Mouse (Mus musculus) kidney, embryonic 15.5 days (tissue): ENCODE results near the gene Gatad2a. TPM values are rescaled to one million over a fixed set of nuclear protein-coding genes. Genes with fewer than 3 reads are reported as not detected.

Source experiments
- ATAC-seq: fragments of 200-750 bp; cut with Nextera tagmentation; replicated peaks from 2 replicates; pipeline ENCODE4 v1.8.0; 2017; ENCODE audit warnings: moderate TSS enrichment; ENCODE audit not compliant: low FRiP score
- H3K27ac ChIP-seq: fragments of 300-500 bp; sonication (generic); 2 replicates; pipeline ENCODE4 v1.5.1; 2015; ENCODE audit warnings: mild to moderate bottlenecking, inconsistent platforms
- H3K27me3 ChIP-seq: fragments of 300-500 bp; sonication (generic); 2 replicates; pipeline ENCODE4 v1.6.1; 2015; ENCODE audit warnings: inconsistent platforms
- H3K36me3 ChIP-seq: fragments of 300-500 bp; sonication (generic); 2 replicates; pipeline ENCODE4 v1.6.1; 2015; ENCODE audit warnings: inconsistent platforms
- H3K4me1 ChIP-seq: fragments of 300-500 bp; sonication (generic); 2 replicates; pipeline ENCODE4 v1.6.1; 2015; ENCODE audit warnings: inconsistent platforms
- H3K4me2 ChIP-seq: fragments of 300-500 bp; sonication (generic); 2 replicates; pipeline ENCODE4 v1.6.1; 2015; ENCODE audit warnings: moderate library complexity, mild to moderate bottlenecking, inconsistent platforms
- H3K4me3 ChIP-seq: fragments of 300-500 bp; sonication (generic); replicated peaks from 2 replicates; pipeline ENCODE4 v1.5.1; 2015; ENCODE audit warnings: mild to moderate bottlenecking, inconsistent platforms
- H3K9ac ChIP-seq: fragments of 300-500 bp; sonication (generic); 2 replicates; pipeline ENCODE4 v1.6.1; 2015; ENCODE audit warnings: mild to moderate bottlenecking, inconsistent platforms
- H3K9me3 ChIP-seq: fragments of 300-500 bp; sonication (generic); replicated peaks from 2 replicates; pipeline ENCODE4 v1.6.1; 2016; ENCODE audit warnings: inconsistent platforms
- WGBS: fragments of 180-500 bp; shearing (Covaris S2); methylation state at CpG from one replicate; pipeline ENCODE4 v1.1.7; 2015; ENCODE audit warnings: mixed read lengths; 5-methylcytosine and 5-hydroxymethylcytosine counted together
- polyA plus RNA-seq: library from polyadenylated mRNA; unstranded; fragments of >200 nt; fragmentation: Nextera tagmentation; extraction: Ambion mirVana; gene quantifications from 2 replicates; pipeline ENCODE4 v1.2.1, GENCODE M21; 2015

Gatad2a gene
- polyA plus RNA-seq, 1 experiment from 2014 or later: 40.0 TPM

DNA sequence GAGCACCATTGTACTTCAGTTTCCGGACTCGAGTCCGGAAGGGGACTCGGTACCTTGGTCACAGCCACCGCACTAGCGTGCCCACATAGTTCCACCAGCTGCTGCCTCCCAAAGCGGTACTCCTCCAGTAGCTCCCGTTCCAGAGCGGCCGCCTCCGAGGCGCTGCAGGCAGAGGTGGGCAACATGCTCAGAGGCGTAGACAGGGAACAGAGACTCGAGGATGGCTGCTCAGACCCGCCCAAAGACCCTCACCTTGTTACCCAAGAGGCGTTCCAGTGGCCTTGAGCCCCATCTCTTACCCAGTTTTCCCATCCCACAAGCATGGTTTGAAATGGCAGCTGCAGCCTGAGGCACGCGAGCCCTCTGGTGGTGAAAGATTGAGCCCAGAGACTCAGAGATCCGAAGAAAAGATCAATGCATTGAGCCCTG lies 105.4 kb downstream of the Gatad2a start:
- H3K9ac ChIP-seq: no peak overlapping the region
- H3K27me3 ChIP-seq: peaks cover 51% of the 10 kb centered on the region

DNA sequence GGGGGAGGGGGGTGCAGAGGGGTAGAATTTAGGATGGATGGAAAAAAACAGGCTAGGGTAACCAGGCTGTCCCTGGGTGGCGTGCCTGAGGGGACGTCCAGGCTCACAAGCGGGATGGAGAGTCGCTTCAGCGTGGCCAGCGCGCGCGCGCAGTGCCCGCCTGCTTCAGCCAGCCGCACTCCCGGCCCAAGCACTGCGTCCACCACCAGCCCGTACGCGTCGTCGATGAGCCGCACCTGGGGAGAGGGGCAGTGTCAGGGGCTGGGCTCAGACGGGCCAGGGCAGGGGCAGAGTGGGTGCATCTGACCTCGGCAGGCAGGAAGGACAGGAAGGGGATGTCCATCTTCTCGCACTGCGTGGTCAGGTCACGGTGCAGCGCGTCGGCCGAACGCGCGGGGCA lies 107.3 kb downstream of the Gatad2a start:
- 5% methylated on average over 32 of the region's 32 CpGs for WGBS

More for the DNA sequence above, 105.4 kb downstream of the Gatad2a start:
- H3K4me2 ChIP-seq: no peak overlapping the region
- 39% methylated on average over 19 of the region's 19 CpGs for WGBS
- H3K9me3 ChIP-seq: no peaks in the 10 kb centered on the region
- H3K4me1 ChIP-seq: peaks cover 44% of the 10 kb centered on the region
- H3K4me3 ChIP-seq: no peak overlapping the region
- no peak overlapping the region for H3K27ac ChIP-seq
- peaks cover 34% of the 10 kb centered on the region for H3K36me3 ChIP-seq
- ATAC-seq: no peak

DNA sequence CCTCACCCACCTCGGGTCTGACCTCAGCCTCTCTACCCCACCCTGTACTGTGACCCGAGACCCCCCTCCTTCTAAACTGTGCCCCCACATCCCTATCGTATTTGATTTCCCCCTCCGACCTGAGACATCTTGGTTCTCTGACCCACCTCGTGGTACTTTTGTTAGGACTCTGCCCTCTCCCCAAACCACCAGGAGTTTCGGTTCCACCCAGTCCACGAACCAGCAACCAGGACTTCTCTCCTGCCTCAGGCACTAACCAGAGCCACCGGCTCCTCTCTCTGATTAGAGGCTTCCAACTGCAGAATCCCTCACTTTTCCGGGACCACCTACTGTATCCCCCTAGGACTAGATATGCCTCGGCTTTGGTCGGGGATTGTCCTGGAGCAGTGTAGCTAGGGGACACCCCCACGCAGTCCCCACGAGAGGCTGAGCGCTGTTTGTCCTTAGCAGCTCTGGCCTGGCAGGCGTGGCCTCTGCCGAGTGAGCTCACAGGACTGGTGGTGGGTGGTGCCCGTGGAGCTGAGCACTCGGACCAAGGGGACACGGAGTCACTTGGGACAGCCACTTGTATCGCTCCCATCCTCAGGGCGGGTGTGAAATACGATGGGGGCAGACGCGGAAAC lies 107.8 kb downstream of the Gatad2a start:
- no peak for ATAC-seq
- Histone ChIP-seq H3K36me3 (peaks cover 12% of the 10 kb centered on the region), H3K9ac (no peak overlapping the region), H3K4me2 (peak overlapping the region; percentile 55), H3K9me3 (no peaks in the 10 kb centered on the region), H3K27ac (no peak overlapping the region), H3K4me1 (peaks cover 41% of the 10 kb centered on the region), H3K27me3 (peaks cover 76% of the 10 kb centered on the region), H3K4me3 (peak overlapping the region; percentile 31)
- WGBS: 4% methylated on average over 24 of the region's 24 CpGs

More for the DNA sequence above, 107.3 kb downstream of the Gatad2a start:
- Histone ChIP-seq H3K4me1 (peaks cover 42% of the 10 kb centered on the region), H3K9me3 (no peaks in the 10 kb centered on the region), H3K9ac (no peak overlapping the region), H3K27me3 (peaks cover 70% of the 10 kb centered on the region), H3K4me2 (peak overlapping the region; percentile 55), H3K36me3 (peaks cover 17% of the 10 kb centered on the region), H3K27ac (no peak overlapping the region), H3K4me3 (peak overlapping the region; percentile 31)
- peak; percentile 37; the same call in 1 of the 2 replicates for ATAC-seq

DNA sequence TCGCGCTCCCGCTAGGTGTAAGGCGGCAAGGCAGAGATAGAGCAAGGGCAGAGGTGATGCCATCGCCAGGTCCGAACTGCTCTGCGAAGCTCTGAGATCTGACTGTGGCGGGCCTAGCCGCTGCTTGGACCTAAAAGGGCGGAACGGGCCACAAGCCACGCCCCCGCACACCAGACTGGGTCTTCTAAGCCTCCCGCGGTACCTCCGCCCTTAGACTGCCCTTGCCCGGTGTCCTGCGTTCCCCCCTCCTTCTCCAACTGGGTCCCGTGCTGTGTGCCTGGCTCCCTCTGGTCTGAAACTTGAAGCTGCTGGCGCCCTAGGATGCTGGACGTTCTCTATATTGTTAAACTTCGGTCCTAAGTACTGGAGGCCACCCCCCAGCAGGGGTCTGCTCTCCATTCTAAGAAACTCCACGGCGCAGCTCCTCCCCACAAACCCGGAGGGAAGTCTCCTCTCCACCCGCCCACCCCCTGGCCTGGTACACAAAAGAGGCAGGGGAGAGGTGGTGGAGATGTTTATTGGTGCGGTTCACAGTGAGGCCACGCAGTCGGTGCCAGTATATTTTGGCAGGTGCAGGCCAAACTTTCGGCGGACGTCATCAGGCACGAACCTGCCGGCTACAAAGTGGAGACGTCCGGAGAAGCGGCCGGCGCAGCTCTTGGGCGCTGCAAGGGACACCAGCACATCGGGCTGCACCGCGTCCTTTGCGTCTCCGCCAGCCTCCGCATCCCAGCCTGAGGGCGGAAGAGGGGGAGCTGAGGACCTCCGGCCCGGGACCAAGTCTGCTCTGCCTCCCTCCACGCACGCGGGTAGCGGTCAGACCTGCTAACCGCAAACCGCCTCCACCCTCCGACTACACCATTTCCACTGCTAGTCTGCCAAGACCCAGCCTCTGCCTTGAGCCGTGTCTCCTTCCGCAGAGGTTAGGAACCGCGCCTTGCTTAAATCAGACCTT lies 108.6 kb downstream of the Gatad2a start, which contains the start of gene Cilp2:
Cilp2 (minus strand) TSS at position 399 of the 955 bp plus-strand sequence.
- Histone ChIP-seq H3K36me3 (0 out of 2 replicates have a peak, but pooled peaks cover 4% of the 10 kb centered on the region), H3K9ac (no peak within 1 kb of the TSS), H3K4me1 (peaks cover 48% of the 10 kb centered on the region), H3K9me3 (no peaks in the 10 kb centered on the region), H3K27me3 (peaks cover 84% of the 10 kb centered on the region), H3K4me3 (peak within 1 kb of the TSS; percentile 31), H3K4me2 (peak within 1 kb of the TSS; percentile 55), H3K27ac (no peak within 1 kb of the TSS)
- ATAC-seq: no peak; the same call in 1 of the 2 replicates
- WGBS: 1% methylated on average over 59 of the region's 60 CpGs

DNA sequence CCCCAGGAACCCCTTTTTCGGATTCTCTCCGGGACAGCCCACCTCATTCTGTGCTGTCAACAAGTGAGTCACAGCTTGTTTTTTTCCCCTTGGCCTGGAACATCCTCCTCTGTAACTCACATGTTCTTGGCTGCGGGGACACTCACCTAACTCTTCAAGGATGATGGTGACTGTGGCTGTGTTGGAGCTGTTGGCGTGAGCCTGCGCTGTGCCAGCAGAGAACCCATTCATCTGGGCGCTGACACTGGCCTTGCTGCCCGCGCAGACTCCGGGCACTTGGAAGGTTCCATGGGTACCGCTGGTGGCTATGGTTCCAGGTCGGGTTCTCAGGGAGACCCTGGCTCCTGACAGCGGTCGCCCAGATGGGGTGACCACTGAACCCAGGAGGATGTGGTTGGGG lies 112.0 kb downstream of the Gatad2a start:
- H3K36me3 ChIP-seq: no peaks in the 10 kb centered on the region
- no peak overlapping the region for H3K9ac ChIP-seq
- ATAC-seq: no peak
- peaks cover 60% of the 10 kb centered on the region for H3K4me1 ChIP-seq
- H3K4me3 ChIP-seq: no peak overlapping the region
- no peak overlapping the region for H3K27ac ChIP-seq
- no peaks in the 10 kb centered on the region for H3K9me3 ChIP-seq
- WGBS: 57% methylated on average over 13 of the region's 13 CpGs
- no peak overlapping the region for H3K4me2 ChIP-seq
- peaks cover 100% of the 10 kb centered on the region for H3K27me3 ChIP-seq

DNA sequence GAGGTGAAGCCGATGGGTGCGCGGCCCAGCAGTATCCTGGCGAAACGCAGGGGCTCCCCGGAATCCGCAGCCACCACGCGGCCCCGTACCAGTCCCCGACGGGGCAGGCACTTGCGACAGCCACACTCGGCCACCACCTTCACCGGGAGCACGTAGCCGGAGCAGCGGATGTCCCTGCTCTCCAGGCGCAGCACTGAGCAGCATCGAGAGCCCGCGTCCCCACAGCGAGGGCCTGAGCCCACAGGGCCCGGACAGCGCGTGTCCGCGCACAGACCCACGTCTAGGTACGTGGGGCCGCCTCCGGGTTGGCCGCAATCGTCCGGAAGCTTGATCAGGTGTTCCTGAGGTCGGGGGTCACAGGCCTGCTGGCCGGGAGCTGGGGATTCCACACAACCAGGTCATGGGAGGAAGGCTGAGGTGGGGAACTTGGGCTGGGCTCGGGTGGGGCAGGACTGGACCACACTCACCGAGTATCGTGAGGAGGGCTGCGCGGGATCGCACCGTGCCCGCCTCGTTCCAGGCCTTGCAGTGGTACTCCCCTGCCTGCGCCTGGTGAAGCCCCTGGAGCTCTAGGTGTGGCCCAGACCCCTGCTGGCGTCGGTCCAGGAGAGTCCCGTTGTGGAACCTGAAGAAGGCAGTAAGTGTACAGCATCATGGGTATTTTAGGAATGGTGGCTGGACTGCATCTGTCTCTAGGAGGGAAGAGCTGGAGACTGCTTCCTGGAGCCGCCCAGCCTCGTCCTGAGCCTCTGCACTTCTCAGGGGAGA lies 113.2 kb downstream of the Gatad2a start:
- Histone ChIP-seq H3K27ac (no peak overlapping the region), H3K4me2 (peak overlapping the region; percentile 67), H3K36me3 (no peaks in the 10 kb centered on the region), H3K4me1 (peaks cover 48% of the 10 kb centered on the region), H3K9me3 (no peaks in the 10 kb centered on the region), H3K27me3 (peaks cover 94% of the 10 kb centered on the region), H3K4me3 (peak overlapping the region; percentile 48), H3K9ac (no peak overlapping the region)
- no peak for ATAC-seq
- 11% methylated on average over 52 of the region's 52 CpGs for WGBS

DNA sequence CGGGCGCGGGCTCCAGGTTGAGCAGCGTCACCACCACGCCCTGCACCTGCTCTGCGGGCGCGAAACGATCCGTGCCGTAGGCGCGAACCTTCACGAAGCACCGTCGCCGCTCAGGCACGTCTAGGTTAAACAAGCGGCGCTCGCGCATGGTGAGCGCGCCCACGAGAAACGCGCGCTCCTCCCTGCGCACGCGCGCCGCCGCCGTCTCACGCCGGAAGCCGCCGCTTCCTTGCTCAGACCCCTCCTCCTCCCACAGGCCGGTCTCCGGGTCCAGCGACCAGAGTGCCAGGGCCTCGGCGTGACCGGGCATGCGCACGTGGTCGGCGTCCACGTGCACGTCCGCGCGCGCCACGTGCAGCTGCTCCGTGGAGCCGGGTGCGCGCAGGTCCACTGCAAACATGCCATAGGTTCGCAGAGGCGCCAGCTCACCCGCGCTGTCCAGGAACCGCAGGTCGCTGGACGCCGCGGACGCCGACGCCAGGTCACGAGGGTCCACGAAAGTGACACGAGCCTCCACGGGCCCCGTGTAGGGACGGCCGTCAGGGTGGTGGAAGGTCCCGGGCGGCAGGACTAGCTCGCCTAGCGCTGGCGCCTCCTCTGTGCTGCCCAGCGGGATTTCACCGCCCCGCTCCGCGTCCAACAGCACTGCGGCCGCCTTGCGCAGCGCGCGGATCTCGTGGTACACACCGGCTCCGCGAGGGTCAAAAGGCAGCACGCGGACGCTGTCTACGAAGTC lies 114.0 kb downstream of the Gatad2a start:
- Histone ChIP-seq H3K9ac (peak overlapping the region; percentile 29; the same call in 1 of the 2 replicates), H3K36me3 (no peaks in the 10 kb centered on the region), H3K27ac (no peak overlapping the region)

DNA sequence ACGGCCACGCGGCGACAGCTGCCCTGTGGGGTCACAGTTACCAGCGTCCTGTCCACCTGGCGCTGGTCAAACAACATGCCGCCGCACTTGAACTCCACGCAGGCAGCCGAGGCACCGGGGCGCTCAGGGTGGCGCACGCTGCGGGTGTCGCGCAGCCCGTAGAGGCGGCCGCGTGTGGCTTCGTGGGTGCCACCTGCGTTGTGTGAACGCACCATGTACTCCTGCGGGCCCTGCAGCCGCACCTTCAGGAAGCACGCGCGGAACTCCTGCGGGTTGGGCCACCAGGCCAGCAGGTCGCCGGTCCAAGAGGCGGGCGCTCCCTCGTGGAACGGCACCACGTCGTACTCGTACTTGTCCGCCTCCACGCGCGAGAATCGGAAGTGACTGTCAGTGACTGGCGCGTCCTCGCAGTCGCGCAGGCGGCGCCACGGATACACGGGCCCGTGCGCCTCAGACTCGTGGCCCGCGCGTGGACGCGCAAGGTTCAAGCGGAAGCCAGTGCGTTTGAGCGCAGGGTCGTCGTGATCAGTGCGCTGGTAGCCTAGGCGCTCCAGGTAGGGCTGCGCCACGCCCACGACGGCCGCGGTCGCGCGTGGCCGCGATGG lies 114.8 kb downstream of the Gatad2a start:
- ATAC-seq: no peak
- no peaks in the 10 kb centered on the region for H3K9me3 ChIP-seq
- peaks cover 32% of the 10 kb centered on the region for H3K4me1 ChIP-seq
- peaks cover 92% of the 10 kb centered on the region for H3K27me3 ChIP-seq
- H3K36me3 ChIP-seq: no peaks in the 10 kb centered on the region
- 17% methylated on average over 78 of the region's 79 CpGs for WGBS
- peak overlapping the region; percentile 48 for H3K4me3 ChIP-seq
- H3K9ac ChIP-seq: 0 out of 2 replicates have a peak overlapping the region, but pooled peaks have one; percentile 29
- no peak overlapping the region for H3K27ac ChIP-seq
- H3K4me2 ChIP-seq: peak overlapping the region; percentile 67

More for the DNA sequence above, 114.0 kb downstream of the Gatad2a start:
- H3K9me3 ChIP-seq: no peaks in the 10 kb centered on the region
- H3K4me3 ChIP-seq: peak overlapping the region; percentile 48
- H3K4me1 ChIP-seq: peaks cover 40% of the 10 kb centered on the region
- peak; percentile 31 for ATAC-seq
- peak overlapping the region; percentile 67 for H3K4me2 ChIP-seq
- WGBS: 5% methylated on average over 102 of the region's 103 CpGs
- H3K27me3 ChIP-seq: peaks cover 94% of the 10 kb centered on the region

DNA sequence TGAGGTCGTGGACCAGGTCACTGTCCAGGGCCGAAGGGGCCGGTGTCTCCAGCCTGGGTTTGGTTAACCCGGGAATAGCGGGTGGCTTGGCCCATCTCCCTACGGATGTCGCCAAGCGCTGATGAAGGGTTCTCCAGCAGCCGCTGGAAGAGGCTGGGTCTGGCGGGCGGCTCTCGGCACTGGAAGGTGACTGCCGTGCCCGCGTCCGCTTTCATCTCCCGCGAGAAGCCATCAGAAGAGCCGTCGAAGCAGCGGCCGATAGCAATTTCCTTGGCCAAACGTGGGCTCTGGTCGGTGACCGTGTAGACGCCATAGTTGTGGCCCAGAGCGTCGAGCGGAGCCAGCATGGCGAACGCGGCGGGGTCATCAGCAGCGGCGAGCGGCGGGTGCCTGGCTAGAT lies 115.3 kb downstream of the Gatad2a start:
- 9% methylated on average over 37 of the region's 37 CpGs for WGBS
- H3K27ac ChIP-seq: no peak overlapping the region
- no peak for ATAC-seq
- no peaks in the 10 kb centered on the region for H3K36me3 ChIP-seq
- H3K4me1 ChIP-seq: peaks cover 27% of the 10 kb centered on the region
- no peaks in the 10 kb centered on the region for H3K9me3 ChIP-seq
- H3K4me2 ChIP-seq: peak overlapping the region; percentile 67
- no peak overlapping the region for H3K9ac ChIP-seq
- H3K4me3 ChIP-seq: peak overlapping the region; percentile 48
- H3K27me3 ChIP-seq: peaks cover 90% of the 10 kb centered on the region

DNA sequence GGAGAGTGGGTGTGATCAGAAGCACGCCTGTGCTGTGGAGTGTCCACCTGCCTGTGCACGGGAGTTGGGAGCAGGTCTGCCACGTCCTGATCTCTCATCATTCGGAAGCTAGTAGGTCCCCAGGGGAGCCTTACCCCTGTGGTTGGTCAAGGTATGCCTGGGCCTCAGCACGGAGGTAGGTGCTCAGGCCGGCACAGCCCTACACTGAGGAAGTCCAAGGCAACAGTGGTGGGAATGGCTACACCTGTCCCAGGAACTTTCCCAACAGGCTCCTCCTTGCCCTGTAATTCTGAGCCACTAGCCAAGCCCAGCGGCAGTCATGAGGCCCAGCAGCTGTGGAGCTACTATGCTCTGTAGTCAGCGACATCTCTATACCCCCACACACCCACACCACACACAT lies 116.5 kb downstream of the Gatad2a start:
- 72% methylated on average over 8 of the region's 8 CpGs for WGBS
- no peaks in the 10 kb centered on the region for H3K9me3 ChIP-seq
- H3K9ac ChIP-seq: no peak overlapping the region
- peaks cover 81% of the 10 kb centered on the region for H3K27me3 ChIP-seq
- no peaks in the 10 kb centered on the region for H3K36me3 ChIP-seq
- ATAC-seq: no peak
- no peak overlapping the region for H3K4me2 ChIP-seq
- H3K4me1 ChIP-seq: peaks cover 27% of the 10 kb centered on the region
- no peak overlapping the region for H3K4me3 ChIP-seq
- no peak overlapping the region for H3K27ac ChIP-seq

DNA sequence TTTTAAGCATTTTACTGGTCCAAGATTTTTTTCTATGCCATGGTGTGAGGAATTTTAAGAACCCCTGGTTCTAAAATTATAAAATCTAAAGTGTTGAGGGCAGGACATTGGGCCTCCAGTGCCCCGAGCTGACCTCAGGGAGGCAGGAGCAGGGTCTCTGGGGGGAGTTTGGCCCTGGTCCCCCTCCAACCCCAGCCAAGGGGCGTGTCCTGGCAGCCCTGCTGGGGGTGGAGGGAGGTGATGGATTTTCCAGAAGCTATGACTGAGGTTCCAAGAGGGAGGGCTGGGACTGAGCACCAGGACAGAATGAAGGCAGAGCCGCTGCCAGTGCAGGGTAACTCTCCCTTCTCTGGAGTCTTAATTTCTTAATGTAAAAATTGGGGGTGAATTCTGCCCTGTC lies 118.2 kb downstream of the Gatad2a start:
- Histone ChIP-seq H3K9ac (no peak overlapping the region), H3K27ac (no peak overlapping the region), H3K4me1 (peaks cover 27% of the 10 kb centered on the region), H3K4me2 (no peak overlapping the region), H3K4me3 (no peak overlapping the region), H3K9me3 (no peaks in the 10 kb centered on the region), H3K36me3 (no peaks in the 10 kb centered on the region), H3K27me3 (peaks cover 66% of the 10 kb centered on the region)
- WGBS: 66% methylated on average over 3 of the region's 3 CpGs
- ATAC-seq: no peak
